Mouse (Mus musculus): ENCODE results near the gene Usp29. TPM values are rescaled to one million over a fixed set of nuclear protein-coding genes. Genes with fewer than 3 reads are reported as not detected.

Usp29 gene
- polyA plus RNA-seq, 2 experiments = 1.1 to 1.7 TPM

GRCm38 (mm10) chr7:6918267-6918666 is 187.9 kb downstream of the Usp29 start:
- Histone ChIP-seq H3K27me3 (ENCODE audit: control insufficient read depth, insufficient read depth, low read length) (no peaks in the 10 kb centered on the region), H3K9ac (replicated peaks) (no peak overlapping the region), H3K4me1 (replicated peaks; ENCODE audit: control insufficient read depth in 2 of 2, insufficient read depth in 2 of 2, low read length in 1 of 2) (peaks cover 0 to 6% of the 10 kb centered on the region in 2 experiments; a peak in 2 of 4 replicates), H3K9me3 (ENCODE audit: control insufficient read depth, low read length) (no peaks in the 10 kb centered on the region), H3K4me2 (ENCODE audit: low read depth) (no peak overlapping the region), H3K27ac (no peak overlapping the region), H3K4me3 (ENCODE audit: insufficient read depth in 1 of 2, low read depth in 2 of 2, low read length in 2 of 2) (no peak overlapping the region), H3K36me3 (replicated peaks; ENCODE audit: control insufficient read depth, insufficient read depth, low read depth) (no peaks in the 10 kb centered on the region)
- no peak for TF ChIP-seq EP300 (IDR thresholded peaks at IDR 0.05; ENCODE audit: low read depth)
- TF ChIP-seq CTCF (IDR thresholded peaks at IDR 0.05; ENCODE audit: low read depth) = peak; percentile 63
- DNase-seq (ENCODE audit: low read depth in 3 of 3, low spot score in 3 of 3) (peak; percentile 23 to 31 (median 27)), ATAC-seq (ENCODE audit: insufficient read depth) (no peak)
- 11% methylated on average over 10 of the region's 10 CpGs for WGBS (ENCODE audit: insufficient replicate concordance)

- no peaks in the 10 kb centered on the region for H3K36me3 ChIP-seq (replicated peaks; ENCODE audit: control insufficient read depth, insufficient read depth, low read depth)
- no peak for TF ChIP-seq EP300 (IDR thresholded peaks at IDR 0.05; ENCODE audit: low read depth)
- TF ChIP-seq CTCF (IDR thresholded peaks at IDR 0.05; ENCODE audit: low read depth) = no peak
- no peak for ATAC-seq (ENCODE audit: insufficient read depth)
- H3K27ac ChIP-seq = no peak overlapping the region
- H3K9me3 ChIP-seq (ENCODE audit: control insufficient read depth, low read length) = no peaks in the 10 kb centered on the region
- H3K4me1 ChIP-seq (replicated peaks; ENCODE audit: control insufficient read depth in 2 of 2, insufficient read depth in 2 of 2, low read length in 1 of 2) = peaks cover 0 to 6% of the 10 kb centered on the region in 2 experiments; a peak in 2 of 4 replicates
- H3K9ac ChIP-seq (replicated peaks) = no peak overlapping the region
- 67% methylated on average over 1 of the region's 1 CpGs for WGBS (ENCODE audit: insufficient replicate concordance)
- H3K27me3 ChIP-seq (ENCODE audit: control insufficient read depth, insufficient read depth, low read length) = no peaks in the 10 kb centered on the region
- H3K4me3 ChIP-seq (ENCODE audit: insufficient read depth in 1 of 2, low read depth in 2 of 2, low read length in 2 of 2) = no peak overlapping the region
- H3K4me2 ChIP-seq (ENCODE audit: low read depth) = no peak overlapping the region
- DNase-seq (ENCODE audit: low read depth in 3 of 3, low spot score in 3 of 3) = no peak
Measured at GRCm38 (mm10) chr7:6919131-6919870, 188.9 kb downstream of the Usp29 start.

- DNase-seq (ENCODE audit: low read depth in 3 of 3, low spot score in 3 of 3) (no peak), ATAC-seq (ENCODE audit: insufficient read depth) (no peak)
- Histone ChIP-seq H3K9ac (replicated peaks) (no peak overlapping the region), H3K4me3 (ENCODE audit: insufficient read depth in 1 of 2, low read depth in 2 of 2, low read length in 2 of 2) (no peak overlapping the region), H3K36me3 (replicated peaks; ENCODE audit: control insufficient read depth, insufficient read depth, low read depth) (no peaks in the 10 kb centered on the region), H3K4me2 (ENCODE audit: low read depth) (no peak overlapping the region), H3K4me1 (replicated peaks; ENCODE audit: control insufficient read depth in 2 of 2, insufficient read depth in 2 of 2, low read length in 1 of 2) (no peaks in the 10 kb centered on the region), H3K9me3 (ENCODE audit: control insufficient read depth, low read length) (no peaks in the 10 kb centered on the region), H3K27ac (no peak overlapping the region), H3K27me3 (ENCODE audit: control insufficient read depth, insufficient read depth, low read length) (no peaks in the 10 kb centered on the region)
- WGBS (ENCODE audit: insufficient replicate concordance) = 72% methylated on average over 3 of the region's 3 CpGs
- TF ChIP-seq EP300 (IDR thresholded peaks at IDR 0.05; ENCODE audit: low read depth) (no peak), CTCF (IDR thresholded peaks at IDR 0.05; ENCODE audit: low read depth) (no peak)
Measured at GRCm38 (mm10) chr7:6923515-6923914, 193.1 kb downstream of the Usp29 start.

GRCm38 (mm10) chr7:6925926-6926730 is 195.8 kb downstream of the Usp29 start:
- 60% methylated on average over 7 of the region's 7 CpGs for WGBS (ENCODE audit: insufficient replicate concordance)
- DNase-seq (ENCODE audit: low read depth in 3 of 3, low spot score in 3 of 3) (no peak), ATAC-seq (ENCODE audit: insufficient read depth) (no peak)
- no peaks in the 10 kb centered on the region for H3K9me3 ChIP-seq (ENCODE audit: control insufficient read depth, low read length)
- H3K4me1 ChIP-seq (replicated peaks; ENCODE audit: control insufficient read depth in 2 of 2, insufficient read depth in 2 of 2, low read length in 1 of 2) = no peaks in the 10 kb centered on the region
- H3K36me3 ChIP-seq (replicated peaks; ENCODE audit: control insufficient read depth, insufficient read depth, low read depth) = no peaks in the 10 kb centered on the region
- no peaks in the 10 kb centered on the region for H3K27me3 ChIP-seq (ENCODE audit: control insufficient read depth, insufficient read depth, low read length)
- TF ChIP-seq EP300 (IDR thresholded peaks at IDR 0.05; ENCODE audit: low read depth) (no peak), CTCF (IDR thresholded peaks at IDR 0.05; ENCODE audit: low read depth) (no peak)
- no peak overlapping the region for H3K4me3 ChIP-seq (ENCODE audit: insufficient read depth in 1 of 2, low read depth in 2 of 2, low read length in 2 of 2)
- H3K27ac ChIP-seq = no peak overlapping the region
- H3K9ac ChIP-seq (replicated peaks) = no peak overlapping the region
- no peak overlapping the region for H3K4me2 ChIP-seq (ENCODE audit: low read depth)

GRCm38 (mm10) chr7:6926731-6926995 is 196.3 kb downstream of the Usp29 start:
- no peak overlapping the region for H3K4me2 ChIP-seq (ENCODE audit: low read depth)
- no peak for ATAC-seq (ENCODE audit: insufficient read depth)
- DNase-seq (ENCODE audit: low read depth in 3 of 3, low spot score in 3 of 3) = no peak
- H3K36me3 ChIP-seq (replicated peaks; ENCODE audit: control insufficient read depth, insufficient read depth, low read depth) = no peaks in the 10 kb centered on the region
- H3K4me3 ChIP-seq (ENCODE audit: insufficient read depth in 1 of 2, low read depth in 2 of 2, low read length in 2 of 2) = no peak overlapping the region
- H3K4me1 ChIP-seq (replicated peaks; ENCODE audit: control insufficient read depth in 2 of 2, insufficient read depth in 2 of 2, low read length in 1 of 2) = no peaks in the 10 kb centered on the region
- no peaks in the 10 kb centered on the region for H3K27me3 ChIP-seq (ENCODE audit: control insufficient read depth, insufficient read depth, low read length)
- TF ChIP-seq EP300 (IDR thresholded peaks at IDR 0.05; ENCODE audit: low read depth) (no peak), CTCF (IDR thresholded peaks at IDR 0.05; ENCODE audit: low read depth) (no peak)
- no peaks in the 10 kb centered on the region for H3K9me3 ChIP-seq (ENCODE audit: control insufficient read depth, low read length)
- H3K27ac ChIP-seq = no peak overlapping the region
- no peak overlapping the region for H3K9ac ChIP-seq (replicated peaks)
- WGBS (ENCODE audit: insufficient replicate concordance) = 72% methylated on average over 4 of the region's 4 CpGs

Measured in liver, embryonic 14.5 days (tissue).